Mouse (Mus musculus): ENCODE results near the gene Cdkn2a.

- no peak for TF ChIP-seq CTCF (IDR thresholded peaks at IDR 0.05; ENCODE audit: control insufficient read depth, insufficient read depth, insufficient read length)
- no peak for TF ChIP-seq FOSL1 (IDR thresholded peaks at IDR 0.05; ENCODE audit: insufficient read depth, low read length, poor library complexity, severe bottlenecking)
- no peak for TF ChIP-seq USF1 (IDR thresholded peaks at IDR 0.05; ENCODE audit: low read depth)
- no peak for TF ChIP-seq CEBPB (IDR thresholded peaks at IDR 0.05; ENCODE audit: low read depth)
- no peak for TF ChIP-seq MAX (IDR thresholded peaks at IDR 0.05)
Observed at GRCm38 (mm10) chr4:89281236-89281635, 13.2 kb downstream of the Cdkn2a start.
